Comparison of ENCODE assay signal across 23 mouse cellular contexts in the genomic region with DNA sequence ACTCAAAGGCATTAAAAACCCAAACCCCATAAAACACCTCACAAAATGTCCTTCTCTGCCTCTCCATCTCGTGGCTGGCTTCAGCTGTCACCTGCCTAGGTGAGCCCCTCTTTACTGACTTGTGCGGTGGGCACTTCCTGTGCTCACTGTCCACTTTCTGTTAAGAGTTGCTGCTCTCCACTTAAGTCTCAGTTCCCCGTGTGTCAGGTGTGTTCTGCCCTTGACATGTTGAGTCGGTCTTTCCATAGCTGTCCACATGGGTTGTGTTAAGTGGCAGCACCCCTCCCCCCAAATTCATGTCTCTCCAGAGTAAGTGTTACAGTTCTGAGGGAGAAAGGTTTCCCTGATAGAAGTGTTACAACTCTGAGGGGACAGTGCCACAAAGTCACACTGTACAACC. TPM values are rescaled to one million over a fixed set of nuclear protein-coding genes. Genes with fewer than 3 reads are reported as not detected.
DNase-seq lines count a peak whose midpoint lies in the region; ATAC-seq and TF ChIP-seq lines count a peak whose summit lies in the region.
"Had no signal": no experiment of that assay in that cellular context is flagged by ENCODE, and none has a peak within 500 bp of the region (broad histone marks: within the 10 kb centered on the region; RNA-seq: fewer than 3 reads in every experiment).

No protein-coding gene starts in this region.

- ATAC-seq in liver, embryonic 12.5 days: no peak
- ATAC-seq in liver, embryonic 15.5 days (ENCODE audit: insufficient read depth): no peak
- ATAC-seq in liver, embryonic 11.5 days (replicated peaks; ENCODE audit: low FRiP score): no peak
- ATAC-seq: activated CD4-positive, CD25-positive, alpha-beta regulatory T cell, adult 4 months; CD4-positive, CD25-positive, alpha-beta regulatory T cell, adult 4 months; Patski had no signal

- peak overlapping the region; percentile 76; the same call in 1 of the 2 replicates for H3K27ac ChIP-seq in liver, embryonic 12.5 days
- peak overlapping the region; percentile 30; the same call in 1 of the 2 replicates for H3K27ac ChIP-seq in liver, embryonic 15.5 days (replicated peaks)
- no peak overlapping the region for H3K27ac ChIP-seq in liver, embryonic 11.5 days (ENCODE audit: low read depth, low read length)
- H3K27ac ChIP-seq in CH12.LX (ENCODE audit: insufficient read depth, low read depth): no peak overlapping the region

- TF ChIP-seq CTCF in CH12.LX (conservative IDR thresholded peaks at IDR 0.05 in 1 of 2, IDR thresholded peaks at IDR 0.05 in 1 of 2; ENCODE audit: low read depth in 2 of 2, low read length in 2 of 2): no peak

- DNase-seq in liver (no peak), A20 (ENCODE audit: low read depth, low spot score) (peak; percentile 79), CH12.LX (ENCODE audit: extremely low read depth) (peak; percentile 29)
- no peak for DNase-seq in liver, embryonic 11.5 days (ENCODE audit: low spot score)
- no peak for DNase-seq in urinary bladder, adult 2 months (ENCODE audit: low spot score)
- DNase-seq in right cerebral cortex, postnatal 4 days: no peak
- DNase-seq: adrenal gland, adult 2 months; adrenal gland, adult 8-10 months; adrenal gland, postnatal 10 days; adrenal gland, postnatal 14 days; adrenal gland, postnatal 25 days; adrenal gland, postnatal 36 days; B cell, adult 2 months; cerebellum, adult 11 months; cerebellum, adult 11-12 months; cerebellum, adult 18-20 months; cerebellum, adult 2 months had no signal

- H3K27me3 ChIP-seq in liver, embryonic 12.5 days (replicated peaks): no peaks in the 10 kb centered on the region
- no peaks in the 10 kb centered on the region for H3K27me3 ChIP-seq in liver, embryonic 15.5 days
- no peaks in the 10 kb centered on the region for H3K27me3 ChIP-seq in liver, embryonic 11.5 days (replicated peaks; ENCODE audit: control insufficient read depth, insufficient read depth, low read length)
- no peaks in the 10 kb centered on the region for H3K27me3 ChIP-seq in CH12.LX (replicated peaks)
- H3K27me3 ChIP-seq: Patski had no signal

- H3K4me3 ChIP-seq in liver, embryonic 12.5 days: no peak overlapping the region
- H3K4me3 ChIP-seq in liver, embryonic 15.5 days (replicated peaks): no peak overlapping the region
- H3K4me3 ChIP-seq in liver, embryonic 11.5 days (ENCODE audit: low read depth, low read length): no peak overlapping the region
- no peak overlapping the region for H3K4me3 ChIP-seq in CH12.LX (replicated peaks in 1 of 3; ENCODE audit: low read depth in 2 of 3, low read length in 2 of 3, poor library complexity in 1 of 3)

- WGBS in liver, embryonic 12.5 days (ENCODE audit: insufficient replicate concordance): 77% methylated on average over 4 of the region's 4 CpGs
- WGBS in liver, embryonic 15.5 days (ENCODE audit: insufficient replicate concordance): 73% methylated on average over 4 of the region's 4 CpGs
- WGBS in liver, embryonic 11.5 days: 73% methylated on average over 4 of the region's 4 CpGs

- peak; percentile 45; the same call in 1 of the 2 replicates for TF ChIP-seq EP300 in CH12.LX (IDR thresholded peaks at IDR 0.05; ENCODE audit: low read length)

- no peaks in the 10 kb centered on the region for H3K79me2 ChIP-seq in CH12.LX (replicated peaks; ENCODE audit: control insufficient read depth, extremely low read depth, insufficient read depth, poor library complexity, severe bottlenecking)

- peaks cover 64% of the 10 kb centered on the region for H3K4me1 ChIP-seq in liver, embryonic 12.5 days
- peaks cover 55% of the 10 kb centered on the region for H3K4me1 ChIP-seq in liver, embryonic 15.5 days (replicated peaks)
- H3K4me1 ChIP-seq in liver, embryonic 11.5 days (replicated peaks; ENCODE audit: control insufficient read depth, insufficient read depth, low read length): peaks cover 38% of the 10 kb centered on the region
- peaks cover 11 to 42% of the 10 kb centered on the region in 2 experiments for H3K4me1 ChIP-seq in CH12.LX (ENCODE audit: control insufficient read depth in 1 of 2, insufficient read depth in 2 of 2)

- no peak for TF ChIP-seq RAD21 in CH12.LX (IDR thresholded peaks at IDR 0.05; ENCODE audit: low read depth, low read length)

- TF ChIP-seq POLR2A in CH12.LX (IDR thresholded peaks at IDR 0.05; ENCODE audit: low read depth, low read length): no peak

- H3K4me2 ChIP-seq in liver, embryonic 12.5 days: no peak overlapping the region
- H3K4me2 ChIP-seq in liver, embryonic 15.5 days: no peak overlapping the region
- H3K4me2 ChIP-seq in liver, embryonic 11.5 days: no peak overlapping the region
- no peak overlapping the region for H3K4me2 ChIP-seq in CH12.LX (ENCODE audit: insufficient read depth, low read depth, poor library complexity, severe bottlenecking)

- dilution Hi-C loops in CH12.LX (cut with MboI; ENCODE audit: extremely low pct_ligation_motif_present, extremely low pct_unique_long_range_greater_than_20kb, low sequenced_read_pairs): no loop called here

- no peaks in the 10 kb centered on the region for H3K9me3 ChIP-seq in liver, embryonic 12.5 days (replicated peaks)
- no peaks in the 10 kb centered on the region for H3K9me3 ChIP-seq in liver, embryonic 15.5 days (replicated peaks)
- no peaks in the 10 kb centered on the region for H3K9me3 ChIP-seq in liver, embryonic 11.5 days (ENCODE audit: control insufficient read depth, low read length)
- peaks cover 6% of the 10 kb centered on the region for H3K9me3 ChIP-seq in CH12.LX (replicated peaks; ENCODE audit: low read length)
- H3K9me3 ChIP-seq: G1E had no signal

- H3K36me3 ChIP-seq in liver, embryonic 12.5 days: no peaks in the 10 kb centered on the region
- H3K36me3 ChIP-seq in liver, embryonic 15.5 days (replicated peaks): no peaks in the 10 kb centered on the region
- no peaks in the 10 kb centered on the region for H3K36me3 ChIP-seq in liver, embryonic 11.5 days (ENCODE audit: control insufficient read depth, insufficient read depth, low read length)
- no peaks in the 10 kb centered on the region for H3K36me3 ChIP-seq in CH12.LX (replicated peaks in 1 of 2; ENCODE audit: control insufficient read depth in 1 of 2, insufficient read depth in 1 of 2, low read length in 1 of 2)

- in situ Hi-C loops in CH12.LX (cut with MboI; ENCODE audit: low pct_ligation_motif_present, low pct_unique_long_range_greater_than_20kb, low sequenced_read_pairs): no loop called here

- H3K9ac ChIP-seq in liver, embryonic 12.5 days: no peak overlapping the region
- no peak overlapping the region for H3K9ac ChIP-seq in liver, embryonic 15.5 days
- H3K9ac ChIP-seq in liver, embryonic 11.5 days (ENCODE audit: low read depth, low read length): no peak overlapping the region
- H3K9ac ChIP-seq in CH12.LX (ENCODE audit: insufficient read depth, low read depth): no peak overlapping the region

TF ChIP-seq in CH12.LX, 34 proteins besides CTCF, POLR2A, EP300 and RAD21:
- TF ChIP-seq MYC (IDR thresholded peaks at IDR 0.05; ENCODE audit: low read depth, low read length) (0 out of 2 replicates have a peak, but pooled peaks have one; percentile 42), MAX (IDR thresholded peaks at IDR 0.05; ENCODE audit: low read length) (no peak), CHD2 (IDR thresholded peaks at IDR 0.05; ENCODE audit: low read length) (peak; percentile 63; the same call in 1 of the 2 replicates)

RNA-seq across cellular contexts. Expression of a gene that starts 18.4 kb away (rescaled TPM):
- 51.5 and 53.7 TPM in 2 replicates for polyA plus RNA-seq in liver, embryonic 12.5 days (2016; fragmentation: Nextera tagmentation; extraction: Ambion mirVana)
- polyA plus RNA-seq in liver, embryonic 15.5 days (2015; fragmentation: Nextera tagmentation; extraction: Ambion mirVana): 38.9 and 39.1 TPM in 2 replicates
- 52.2 and 58.7 TPM in 2 replicates for polyA plus RNA-seq in liver, embryonic 11.5 days (2014; fragmentation: Nextera tagmentation; extraction: Ambion mirVana)
- 14.1 and 18.3 TPM in 2 replicates for total RNA-seq in CH12.LX (2012; rRNA removed)
- total RNA-seq in CH12.LX (2014; rRNA removed): 18.7 and 20.9 TPM in 2 replicates
- polyA plus RNA-seq in CH12.LX (2012; ENCODE audit: insufficient read length, low read depth): 18.9 and 24.2 TPM in 2 replicates
- 1.2 and 2.4 TPM in 2 replicates for polyA plus RNA-seq in urinary bladder, adult 2 months (2012; rRNA removed)

RNA-seq across cellular contexts. Expression of a gene that starts 18.7 kb away (rescaled TPM):
- 2.9 and 3.7 TPM in 2 replicates for polyA plus RNA-seq in liver, embryonic 12.5 days (2016; fragmentation: Nextera tagmentation; extraction: Ambion mirVana)
- 3.4 and 3.7 TPM in 2 replicates for polyA plus RNA-seq in liver, embryonic 15.5 days (2015; fragmentation: Nextera tagmentation; extraction: Ambion mirVana)
- polyA plus RNA-seq in liver, embryonic 11.5 days (2014; fragmentation: Nextera tagmentation; extraction: Ambion mirVana): 5.8 and 6.2 TPM in 2 replicates
- total RNA-seq in CH12.LX (2012; rRNA removed) (2.2 and 3.3 TPM in 2 replicates), CH12.LX (2014; rRNA removed) (1.3 and 1.4 TPM in 2 replicates)
- 0.76 and 0.79 TPM in 2 replicates for polyA plus RNA-seq in CH12.LX (2012; ENCODE audit: insufficient read length, low read depth)
- 6.7 and 7.0 TPM in 2 replicates for polyA plus RNA-seq in urinary bladder, adult 2 months (2012; rRNA removed)

Comparison
In these comparisons a context has a peak if more than half of its experiments do, and no peak if none do; other contexts are left out.
1. H3K27ac ChIP-seq: peak in liver, embryonic 12.5 days (single experiment) and liver, embryonic 15.5 days (single experiment); none in liver, embryonic 11.5 days (single experiment) and CH12.LX (single experiment).
2. DNase-seq: peak in A20 (single experiment) and CH12.LX (single experiment); none in liver (single experiment), liver, embryonic 11.5 days (single experiment), urinary bladder, adult 2 months (single experiment) and right cerebral cortex, postnatal 4 days (single experiment).